Mouse (Mus musculus) myocyte (in vitro differentiated cells): ENCODE measurements around the gene Tm7sf2.
A peak's percentile ranks its signal among the peaks of the same experiment; 100 is the strongest.

ENCODE experiments used
- E2F4 ChIP-seq: IDR thresholded peaks from one replicate; pipeline ENCODE4 v1.6.1; 2011; ENCODE audit warnings: mild to moderate bottlenecking, control low read depth, moderate library complexity; ENCODE audit not compliant: insufficient read depth
- MYOD1 ChIP-seq, 3 experiments: IDR thresholded peaks; one replicate each; pipeline ENCODE4 v1.6.1; 2011; ENCODE audit warnings: control low read depth in 2 of 3, low read depth in 2 of 3, mild to moderate bottlenecking in 2 of 3, moderate library complexity in 1 of 3; ENCODE audit not compliant: insufficient read length in 2 of 3, control insufficient read depth in 1 of 3
- POLR2A ChIP-seq: IDR thresholded peaks from one replicate; pipeline ENCODE4 v1.6.1; 2011; ENCODE audit warnings: low read depth, mild to moderate bottlenecking, control low read depth, moderate library complexity; ENCODE audit not compliant: insufficient read length
- POLR2AphosphoS2 ChIP-seq: IDR thresholded peaks from one replicate; pipeline ENCODE4 v1.6.1; 2011; ENCODE audit warnings: low read depth, control low read depth; ENCODE audit not compliant: insufficient read length

- no peak for TF ChIP-seq E2F4
- no peak for TF ChIP-seq POLR2A
- TF ChIP-seq MYOD1 (IDR thresholded peaks at IDR 0.05; ENCODE audit: control insufficient read depth in 1 of 3, insufficient read length in 2 of 3, low read depth in 2 of 3), result no peak
- TF ChIP-seq POLR2AphosphoS2, result peak; percentile 62
Measured at GRCm38 (mm10) chr19:6042293-6042692, 25.9 kb downstream of the Tm7sf2 start.
